Mouse (Mus musculus) spleen, adult 18-20 months (tissue): ENCODE data around the gene Hoxd1.

Source experiments
- DNase-seq, 2 experiments: peaks; one replicate each; pipeline ENCODE4 v3.0.0; 2022; ENCODE audit warnings: mixed read lengths in 2 of 2

Hoxd1 gene

GRCm38 (mm10) chr2:74762522-74763244, at the start of gene Hoxd1:
TSS of gene Hoxd1 (plus strand) at chr2:74762980.
- no peak for DNase-seq

- DNase-seq, result no peak
Measured at GRCm38 (mm10) chr2:74713239-74714150, 49.3 kb upstream of the Hoxd1 start.

GRCm38 (mm10) chr2:74714156-74714789, 48.5 kb upstream of the Hoxd1 start:
- no peak for DNase-seq

GRCm38 (mm10) chr2:74714881-74715280, 47.9 kb upstream of the Hoxd1 start:
- DNase-seq, result no peak

GRCm38 (mm10) chr2:74715504-74716241, 47.1 kb upstream of the Hoxd1 start:
- peak in 1 of 2 experiments; percentile 58 for DNase-seq

GRCm38 (mm10) chr2:74720384-74720783, 42.4 kb upstream of the Hoxd1 start:
- DNase-seq, result no peak

- no peak for DNase-seq
Measured at GRCm38 (mm10) chr2:74720955-74721491, 41.8 kb upstream of the Hoxd1 start.

GRCm38 (mm10) chr2:74721882-74722281, 40.9 kb upstream of the Hoxd1 start:
- no peak for DNase-seq

- no peak for DNase-seq
Measured at GRCm38 (mm10) chr2:74722949-74723348, 39.8 kb upstream of the Hoxd1 start.

- DNase-seq, result no peak
Measured at GRCm38 (mm10) chr2:74724244-74725015, 38.4 kb upstream of the Hoxd1 start.

- no peak for DNase-seq
Measured at GRCm38 (mm10) chr2:74725171-74725570, 37.6 kb upstream of the Hoxd1 start.

GRCm38 (mm10) chr2:74726551-74726950, 36.2 kb upstream of the Hoxd1 start, which contains the start of gene Gm28230:
TSS of gene Gm28230 (plus strand) at chr2:74726728.
- no peak for DNase-seq

- no peak for DNase-seq
Measured at GRCm38 (mm10) chr2:74726973-74727639, 35.7 kb upstream of the Hoxd1 start.

- no peak for DNase-seq
Measured at GRCm38 (mm10) chr2:74727640-74728302, 35.0 kb upstream of the Hoxd1 start.

- DNase-seq, result no peak
Measured at GRCm38 (mm10) chr2:74728303-74728680, 34.5 kb upstream of the Hoxd1 start.

GRCm38 (mm10) chr2:74730331-74730730, 32.4 kb upstream of the Hoxd1 start:
- DNase-seq, result no peak

- no peak for DNase-seq
Measured at GRCm38 (mm10) chr2:74731055-74731454, 31.7 kb upstream of the Hoxd1 start.

GRCm38 (mm10) chr2:74731799-74732512, 30.8 kb upstream of the Hoxd1 start:
- DNase-seq, result no peak

- no peak for DNase-seq
Measured at GRCm38 (mm10) chr2:74732513-74733316, 30.1 kb upstream of the Hoxd1 start.
